Mouse (Mus musculus): Measurements from ENCODE around the gene Arhgef2. TPM values are rescaled to one million over a fixed set of nuclear protein-coding genes. Genes with fewer than 3 reads are reported as not detected.

Gene Arhgef2
- polyA plus RNA-seq, 1 experiment: 361 TPM

- H3K36me3 ChIP-seq (ENCODE audit: control insufficient read depth, insufficient read depth): peaks cover 54% of the 10 kb centered on the region
- no peaks in the 10 kb centered on the region for H3K27me3 ChIP-seq (ENCODE audit: control insufficient read depth, insufficient read depth, insufficient read length)
- TF ChIP-seq TCF3 (IDR thresholded peaks at IDR 0.05; ENCODE audit: insufficient read length, low read depth): no peak
- TF ChIP-seq POLR2A (IDR thresholded peaks at IDR 0.05; ENCODE audit: insufficient read length, low read depth): peak; percentile 56
- TF ChIP-seq MYOG (IDR thresholded peaks at IDR 0.05; ENCODE audit: control insufficient read depth in 1 of 3, insufficient read depth in 1 of 3, insufficient read length in 2 of 3, low read depth in 2 of 3): peak in 1 of 3 experiments; percentile 7
- TF ChIP-seq SRF (IDR thresholded peaks at IDR 0.05; ENCODE audit: control insufficient read depth, insufficient read length, low read depth): no peak
- no peak for TF ChIP-seq USF1 (IDR thresholded peaks at IDR 0.05; ENCODE audit: low read depth)
- no peak for TF ChIP-seq MAX (IDR thresholded peaks at IDR 0.05; ENCODE audit: low read depth)
- no peak for TF ChIP-seq REST (IDR thresholded peaks at IDR 0.05; ENCODE audit: insufficient read depth, insufficient read length)
- peak in 1 of 3 experiments; percentile 2 for TF ChIP-seq MYOD1 (IDR thresholded peaks at IDR 0.05; ENCODE audit: control insufficient read depth in 1 of 3, insufficient read length in 2 of 3, low read depth in 2 of 3)
- no peak for TF ChIP-seq E2F4 (IDR thresholded peaks at IDR 0.05; ENCODE audit: insufficient read depth)
- TF ChIP-seq TCF12 (IDR thresholded peaks at IDR 0.05; ENCODE audit: insufficient read depth, poor library complexity, severe bottlenecking): no peak
- peak; percentile 83 for TF ChIP-seq POLR2AphosphoS2 (IDR thresholded peaks at IDR 0.05; ENCODE audit: insufficient read length, low read depth)
- TF ChIP-seq CEBPB (IDR thresholded peaks at IDR 0.05; ENCODE audit: insufficient read depth, poor library complexity, severe bottlenecking): no peak
- no peak overlapping the region for H3K4me3 ChIP-seq
- H3ac ChIP-seq (ENCODE audit: control insufficient read depth, insufficient read length): no peak overlapping the region
- peaks cover 89% of the 10 kb centered on the region for H3K79me2 ChIP-seq (ENCODE audit: control insufficient read depth, insufficient read depth)
- H3K4me2 ChIP-seq (ENCODE audit: low read depth): peak overlapping the region; percentile 96
These were observed 23.5 kb downstream of the Arhgef2 start for GRCm38 (mm10) chr3:88629244-88629643.

- peaks cover 89% of the 10 kb centered on the region for H3K79me2 ChIP-seq (ENCODE audit: control insufficient read depth, insufficient read depth)
- TF ChIP-seq MYOD1 (IDR thresholded peaks at IDR 0.05; ENCODE audit: control insufficient read depth in 1 of 3, insufficient read length in 2 of 3, low read depth in 2 of 3) (peak; percentile 99 to 100 (median 100)), E2F4 (IDR thresholded peaks at IDR 0.05; ENCODE audit: insufficient read depth) (no peak), POLR2A (IDR thresholded peaks at IDR 0.05; ENCODE audit: insufficient read length, low read depth) (peak; percentile 56), TCF12 (IDR thresholded peaks at IDR 0.05; ENCODE audit: insufficient read depth, poor library complexity, severe bottlenecking) (peak; percentile 96), TCF3 (IDR thresholded peaks at IDR 0.05; ENCODE audit: insufficient read length, low read depth) (peak; percentile 89), MAX (IDR thresholded peaks at IDR 0.05; ENCODE audit: low read depth) (no peak), POLR2AphosphoS2 (IDR thresholded peaks at IDR 0.05; ENCODE audit: insufficient read length, low read depth) (peak; percentile 92), REST (IDR thresholded peaks at IDR 0.05; ENCODE audit: insufficient read depth, insufficient read length) (no peak), SRF (IDR thresholded peaks at IDR 0.05; ENCODE audit: control insufficient read depth, insufficient read length, low read depth) (peak; percentile 64), CEBPB (IDR thresholded peaks at IDR 0.05; ENCODE audit: insufficient read depth, poor library complexity, severe bottlenecking) (no peak), USF1 (IDR thresholded peaks at IDR 0.05; ENCODE audit: low read depth) (no peak), MYOG (IDR thresholded peaks at IDR 0.05; ENCODE audit: control insufficient read depth in 1 of 3, insufficient read depth in 1 of 3, insufficient read length in 2 of 3, low read depth in 2 of 3) (peak; percentile 98 to 100 (median 99))
- no peak overlapping the region for H3K4me3 ChIP-seq
- no peaks in the 10 kb centered on the region for H3K27me3 ChIP-seq (ENCODE audit: control insufficient read depth, insufficient read depth, insufficient read length)
- no peak overlapping the region for H3ac ChIP-seq (ENCODE audit: control insufficient read depth, insufficient read length)
- peaks cover 62% of the 10 kb centered on the region for H3K36me3 ChIP-seq (ENCODE audit: control insufficient read depth, insufficient read depth)
- H3K4me2 ChIP-seq (ENCODE audit: low read depth): peak overlapping the region; percentile 96
These were observed 24.3 kb downstream of the Arhgef2 start for GRCm38 (mm10) chr3:88630018-88630417.

GRCm38 (mm10) chr3:88630849-88631341, 25.1 kb downstream of the Arhgef2 start:
- no peak overlapping the region for H3K4me3 ChIP-seq
- H3K36me3 ChIP-seq (ENCODE audit: control insufficient read depth, insufficient read depth): peaks cover 62% of the 10 kb centered on the region
- H3ac ChIP-seq (ENCODE audit: control insufficient read depth, insufficient read length): no peak overlapping the region
- H3K4me2 ChIP-seq (ENCODE audit: low read depth): peak overlapping the region; percentile 62
- peak in 1 of 3 experiments; percentile 68 for TF ChIP-seq MYOD1 (IDR thresholded peaks at IDR 0.05; ENCODE audit: control insufficient read depth in 1 of 3, insufficient read length in 2 of 3, low read depth in 2 of 3)
- TF ChIP-seq REST (IDR thresholded peaks at IDR 0.05; ENCODE audit: insufficient read depth, insufficient read length): no peak
- no peak for TF ChIP-seq USF1 (IDR thresholded peaks at IDR 0.05; ENCODE audit: low read depth)
- peak; percentile 49 for TF ChIP-seq POLR2AphosphoS2 (IDR thresholded peaks at IDR 0.05; ENCODE audit: insufficient read length, low read depth)
- no peak for TF ChIP-seq TCF3 (IDR thresholded peaks at IDR 0.05; ENCODE audit: insufficient read length, low read depth)
- peak in 1 of 3 experiments; percentile 63 for TF ChIP-seq MYOG (IDR thresholded peaks at IDR 0.05; ENCODE audit: control insufficient read depth in 1 of 3, insufficient read depth in 1 of 3, insufficient read length in 2 of 3, low read depth in 2 of 3)
- TF ChIP-seq SRF (IDR thresholded peaks at IDR 0.05; ENCODE audit: control insufficient read depth, insufficient read length, low read depth): no peak
- TF ChIP-seq TCF12 (IDR thresholded peaks at IDR 0.05; ENCODE audit: insufficient read depth, poor library complexity, severe bottlenecking): no peak
- peak; percentile 57 for TF ChIP-seq POLR2A (IDR thresholded peaks at IDR 0.05; ENCODE audit: insufficient read length, low read depth)
- TF ChIP-seq MAX (IDR thresholded peaks at IDR 0.05; ENCODE audit: low read depth): no peak
- no peak for TF ChIP-seq CEBPB (IDR thresholded peaks at IDR 0.05; ENCODE audit: insufficient read depth, poor library complexity, severe bottlenecking)
- peaks cover 80% of the 10 kb centered on the region for H3K79me2 ChIP-seq (ENCODE audit: control insufficient read depth, insufficient read depth)
- H3K27me3 ChIP-seq (ENCODE audit: control insufficient read depth, insufficient read depth, insufficient read length): no peaks in the 10 kb centered on the region

- TF ChIP-seq POLR2A (IDR thresholded peaks at IDR 0.05; ENCODE audit: insufficient read length, low read depth) (peak; percentile 39), POLR2AphosphoS2 (IDR thresholded peaks at IDR 0.05; ENCODE audit: insufficient read length, low read depth) (peak; percentile 69), MAX (IDR thresholded peaks at IDR 0.05; ENCODE audit: low read depth) (no peak), USF1 (IDR thresholded peaks at IDR 0.05; ENCODE audit: low read depth) (no peak), SRF (IDR thresholded peaks at IDR 0.05; ENCODE audit: control insufficient read depth, insufficient read length, low read depth) (peak; percentile 16), REST (IDR thresholded peaks at IDR 0.05; ENCODE audit: insufficient read depth, insufficient read length) (no peak), TCF3 (IDR thresholded peaks at IDR 0.05; ENCODE audit: insufficient read length, low read depth) (no peak), CEBPB (IDR thresholded peaks at IDR 0.05; ENCODE audit: insufficient read depth, poor library complexity, severe bottlenecking) (no peak), MYOG (IDR thresholded peaks at IDR 0.05; ENCODE audit: control insufficient read depth in 1 of 3, insufficient read depth in 1 of 3, insufficient read length in 2 of 3, low read depth in 2 of 3) (peak; percentile 71 to 93 (median 90)), E2F4 (IDR thresholded peaks at IDR 0.05; ENCODE audit: insufficient read depth) (no peak), TCF12 (IDR thresholded peaks at IDR 0.05; ENCODE audit: insufficient read depth, poor library complexity, severe bottlenecking) (peak; percentile 59), MYOD1 (IDR thresholded peaks at IDR 0.05; ENCODE audit: control insufficient read depth in 1 of 3, insufficient read length in 2 of 3, low read depth in 2 of 3) (peak; percentile 39 to 88 (median 73))
- no peak overlapping the region for H3ac ChIP-seq (ENCODE audit: control insufficient read depth, insufficient read length)
- H3K36me3 ChIP-seq (ENCODE audit: control insufficient read depth, insufficient read depth): peaks cover 69% of the 10 kb centered on the region
- H3K27me3 ChIP-seq (ENCODE audit: control insufficient read depth, insufficient read depth, insufficient read length): no peaks in the 10 kb centered on the region
- peaks cover 72% of the 10 kb centered on the region for H3K79me2 ChIP-seq (ENCODE audit: control insufficient read depth, insufficient read depth)
- no peak overlapping the region for H3K4me3 ChIP-seq
- peak overlapping the region; percentile 62 for H3K4me2 ChIP-seq (ENCODE audit: low read depth)
These were observed 26.3 kb downstream of the Arhgef2 start for GRCm38 (mm10) chr3:88631921-88632587.
